Mouse (Mus musculus): Measurements from ENCODE around the gene Ccr10. TPM values are rescaled to one million over a fixed set of nuclear protein-coding genes. Genes with fewer than 3 reads are reported as not detected.

Gene Ccr10
- total and polyA plus RNA-seq, 3 experiments, result not detected

Other genes with a start within 250 kb of the Ccr10 start
- 25.7 and 31.1 TPM in 2 replicates for gene Stat3, start 235.9 kb downstream of the Ccr10 start, total RNA-seq (2012; rRNA removed)
- gene Stat3, start 235.9 kb downstream of the Ccr10 start, polyA plus RNA-seq (2012; ENCODE audit: insufficient read depth in 1 of 2, insufficient read length in 2 of 2, low read depth in 1 of 2, low replicate concordance in 2 of 2, missing spikeins in 1 of 2), result 100 to 1,000 TPM in 1 of 2 experiments, 10 to 100 TPM in 1; 64.7 to 249 TPM
- 2.9 and 3.4 TPM in 2 replicates for gene Cavin1, start 204.6 kb downstream of the Ccr10 start, total RNA-seq (2012; rRNA removed)
- 1 to 10 TPM in 1 of 2 experiments, not detected in 1; 9.0 TPM for gene Cavin1, start 204.6 kb downstream of the Ccr10 start, polyA plus RNA-seq (2012; ENCODE audit: insufficient read depth in 1 of 2, insufficient read length in 2 of 2, low read depth in 1 of 2, low replicate concordance in 2 of 2, missing spikeins in 1 of 2)
- gene Atp6v0a1, start 166.0 kb downstream of the Ccr10 start, total RNA-seq (2012; rRNA removed), result 12.8 and 20.8 TPM in 2 replicates
- gene Atp6v0a1, start 166.0 kb downstream of the Ccr10 start, polyA plus RNA-seq (2012; ENCODE audit: insufficient read depth in 1 of 2, insufficient read length in 2 of 2, low read depth in 1 of 2, low replicate concordance in 2 of 2, missing spikeins in 1 of 2), result 10 to 100 TPM in 1 of 2 experiments, not detected in 1; 23.2 TPM
- 1.1 and 1.5 TPM in 2 replicates for gene Naglu, start 105.4 kb downstream of the Ccr10 start, total RNA-seq (2012; rRNA removed)
- 1 to 10 TPM in 1 of 2 experiments, not detected in 1; 3.1 TPM for gene Naglu, start 105.4 kb downstream of the Ccr10 start, polyA plus RNA-seq (2012; ENCODE audit: insufficient read depth in 1 of 2, insufficient read length in 2 of 2, low read depth in 1 of 2, low replicate concordance in 2 of 2, missing spikeins in 1 of 2)
- gene Hsd17b1, start 97.0 kb downstream of the Ccr10 start, total RNA-seq (2012; rRNA removed), result not detected in 2 replicates
- not detected for gene Hsd17b1, start 97.0 kb downstream of the Ccr10 start, polyA plus RNA-seq (2012; ENCODE audit: insufficient read depth in 1 of 2, insufficient read length in 2 of 2, low read depth in 1 of 2, low replicate concordance in 2 of 2, missing spikeins in 1 of 2)
- 34.8 and 42.9 TPM in 2 replicates for gene Coasy, start 92.9 kb downstream of the Ccr10 start, total RNA-seq (2012; rRNA removed)
- gene Coasy, start 92.9 kb downstream of the Ccr10 start, polyA plus RNA-seq (2012; ENCODE audit: insufficient read depth in 1 of 2, insufficient read length in 2 of 2, low read depth in 1 of 2, low replicate concordance in 2 of 2, missing spikeins in 1 of 2), result 10 to 100 TPM in 1 of 2 experiments, not detected in 1; 44.2 TPM
- 70.8 and 75.9 TPM in 2 replicates for gene Mlx, start 88.2 kb downstream of the Ccr10 start, total RNA-seq (2012; rRNA removed)
- 10 to 100 TPM in 1 of 2 experiments, not detected in 1; 57.5 TPM for gene Mlx, start 88.2 kb downstream of the Ccr10 start, polyA plus RNA-seq (2012; ENCODE audit: insufficient read depth in 1 of 2, insufficient read length in 2 of 2, low read depth in 1 of 2, low replicate concordance in 2 of 2, missing spikeins in 1 of 2)
- gene Psmc3ip, start 80.0 kb downstream of the Ccr10 start, total RNA-seq (2012; rRNA removed), result 9.1 and 14.5 TPM in 2 replicates
- gene Psmc3ip, start 80.0 kb downstream of the Ccr10 start, polyA plus RNA-seq (2012; ENCODE audit: insufficient read depth in 1 of 2, insufficient read length in 2 of 2, low read depth in 1 of 2, low replicate concordance in 2 of 2, missing spikeins in 1 of 2), result 1 to 10 TPM in 1 of 2 experiments, not detected in 1; 8.2 TPM
- 17.0 and 24.6 TPM in 2 replicates for gene Retreg3, start 55.5 kb downstream of the Ccr10 start, total RNA-seq (2012; rRNA removed)
- gene Retreg3, start 55.5 kb downstream of the Ccr10 start, polyA plus RNA-seq (2012; ENCODE audit: insufficient read depth in 1 of 2, insufficient read length in 2 of 2, low read depth in 1 of 2, low replicate concordance in 2 of 2, missing spikeins in 1 of 2), result 10 to 100 TPM in 1 of 2 experiments, not detected in 1; 23.4 TPM
- gene Tubg1, start 55.5 kb downstream of the Ccr10 start, total RNA-seq (2012; rRNA removed), result 60.0 and 68.1 TPM in 2 replicates
- 100 to 1,000 TPM; 125 to 183 TPM for gene Tubg1, start 55.5 kb downstream of the Ccr10 start, polyA plus RNA-seq (2012; ENCODE audit: insufficient read depth in 1 of 2, insufficient read length in 2 of 2, low read depth in 1 of 2, low replicate concordance in 2 of 2, missing spikeins in 1 of 2)
- not detected in 2 replicates for gene Tubg2, start 19.5 kb downstream of the Ccr10 start, total RNA-seq (2012; rRNA removed)
- gene Tubg2, start 19.5 kb downstream of the Ccr10 start, polyA plus RNA-seq (2012; ENCODE audit: insufficient read depth in 1 of 2, insufficient read length in 2 of 2, low read depth in 1 of 2, low replicate concordance in 2 of 2, missing spikeins in 1 of 2), result not detected
- gene Cntnap1, start 4.9 kb downstream of the Ccr10 start, total RNA-seq (2012; rRNA removed), result not detected in 2 replicates
- gene Cntnap1, start 4.9 kb downstream of the Ccr10 start, polyA plus RNA-seq (2012; ENCODE audit: insufficient read depth in 1 of 2, insufficient read length in 2 of 2, low read depth in 1 of 2, low replicate concordance in 2 of 2, missing spikeins in 1 of 2), result under 1 TPM in 1 of 2 experiments, not detected in 1; 0.01 TPM
- 0.81 and 1.4 TPM in 2 replicates for gene Plekhh3, start 4.1 kb downstream of the Ccr10 start, total RNA-seq (2012; rRNA removed)
- gene Plekhh3, start 4.1 kb downstream of the Ccr10 start, polyA plus RNA-seq (2012; ENCODE audit: insufficient read depth in 1 of 2, insufficient read length in 2 of 2, low read depth in 1 of 2, low replicate concordance in 2 of 2, missing spikeins in 1 of 2), result 1 to 10 TPM in 1 of 2 experiments, not detected in 1; 1.5 TPM
- 5.0 and 6.3 TPM in 2 replicates for gene Ezh1, start 51.0 kb upstream of the Ccr10 start, total RNA-seq (2012; rRNA removed)
- 1 to 10 TPM in 1 of 2 experiments, not detected in 1; 8.4 TPM for gene Ezh1, start 51.0 kb upstream of the Ccr10 start, polyA plus RNA-seq (2012; ENCODE audit: insufficient read depth in 1 of 2, insufficient read length in 2 of 2, low read depth in 1 of 2, low replicate concordance in 2 of 2, missing spikeins in 1 of 2)
- 0.12 TPM in 1 of 2 replicates, not detected in the other for gene Ramp2, start 70.6 kb upstream of the Ccr10 start, total RNA-seq (2012; rRNA removed)
- not detected for gene Ramp2, start 70.6 kb upstream of the Ccr10 start, polyA plus RNA-seq (2012; ENCODE audit: insufficient read depth in 1 of 2, insufficient read length in 2 of 2, low read depth in 1 of 2, low replicate concordance in 2 of 2, missing spikeins in 1 of 2)
- gene Vps25, start 78.3 kb upstream of the Ccr10 start, total RNA-seq (2012; rRNA removed), result 68.4 and 75.5 TPM in 2 replicates
- 100 to 1,000 TPM in 1 of 2 experiments, not detected in 1; 107 TPM for gene Vps25, start 78.3 kb upstream of the Ccr10 start, polyA plus RNA-seq (2012; ENCODE audit: insufficient read depth in 1 of 2, insufficient read length in 2 of 2, low read depth in 1 of 2, low replicate concordance in 2 of 2, missing spikeins in 1 of 2)
- gene Wnk4, start 85.1 kb upstream of the Ccr10 start, total RNA-seq (2012; rRNA removed), result 0.72 and 0.92 TPM in 2 replicates
- gene Wnk4, start 85.1 kb upstream of the Ccr10 start, polyA plus RNA-seq (2012; ENCODE audit: insufficient read depth in 1 of 2, insufficient read length in 2 of 2, low read depth in 1 of 2, low replicate concordance in 2 of 2, missing spikeins in 1 of 2), result 1 to 10 TPM in 1 of 2 experiments, not detected in 1; 3.4 TPM
- gene Cntd1, start 103.6 kb upstream of the Ccr10 start, total RNA-seq (2012; rRNA removed), result 2.4 TPM in 2 replicates
- gene Cntd1, start 103.6 kb upstream of the Ccr10 start, polyA plus RNA-seq (2012; ENCODE audit: insufficient read depth in 1 of 2, insufficient read length in 2 of 2, low read depth in 1 of 2, low replicate concordance in 2 of 2, missing spikeins in 1 of 2), result under 1 TPM in 1 of 2 experiments, not detected in 1; 0.84 TPM
- 294 and 325 TPM in 2 replicates for gene Coa3, start 103.7 kb upstream of the Ccr10 start, total RNA-seq (2012; rRNA removed)
- 100 to 1,000 TPM in 1 of 2 experiments, not detected in 1; 120 TPM for gene Coa3, start 103.7 kb upstream of the Ccr10 start, polyA plus RNA-seq (2012; ENCODE audit: insufficient read depth in 1 of 2, insufficient read length in 2 of 2, low read depth in 1 of 2, low replicate concordance in 2 of 2, missing spikeins in 1 of 2)
- 167 and 181 TPM in 2 replicates for gene Becn1, start 126.8 kb upstream of the Ccr10 start, total RNA-seq (2012; rRNA removed)
- 100 to 1,000 TPM in 1 of 2 experiments, not detected in 1; 122 TPM for gene Becn1, start 126.8 kb upstream of the Ccr10 start, polyA plus RNA-seq (2012; ENCODE audit: insufficient read depth in 1 of 2, insufficient read length in 2 of 2, low read depth in 1 of 2, low replicate concordance in 2 of 2, missing spikeins in 1 of 2)
- gene Psme3, start 140.8 kb upstream of the Ccr10 start, total RNA-seq (2012; rRNA removed), result 129 and 139 TPM in 2 replicates
- 100 to 1,000 TPM; 369 to 446 TPM for gene Psme3, start 140.8 kb upstream of the Ccr10 start, polyA plus RNA-seq (2012; ENCODE audit: insufficient read depth in 1 of 2, insufficient read length in 2 of 2, low read depth in 1 of 2, low replicate concordance in 2 of 2, missing spikeins in 1 of 2)
- 9.1 and 12.1 TPM in 2 replicates for gene Aoc2, start 149.6 kb upstream of the Ccr10 start, total RNA-seq (2012; rRNA removed)
- 10 to 100 TPM in 1 of 2 experiments, not detected in 1; 21.1 TPM for gene Aoc2, start 149.6 kb upstream of the Ccr10 start, polyA plus RNA-seq (2012; ENCODE audit: insufficient read depth in 1 of 2, insufficient read length in 2 of 2, low read depth in 1 of 2, low replicate concordance in 2 of 2, missing spikeins in 1 of 2)
- gene Aoc3, start 155.2 kb upstream of the Ccr10 start, total RNA-seq (2012; rRNA removed), result 0.62 and 0.69 TPM in 2 replicates
- 1 to 10 TPM in 1 of 2 experiments, not detected in 1; 2.2 TPM for gene Aoc3, start 155.2 kb upstream of the Ccr10 start, polyA plus RNA-seq (2012; ENCODE audit: insufficient read depth in 1 of 2, insufficient read length in 2 of 2, low read depth in 1 of 2, low replicate concordance in 2 of 2, missing spikeins in 1 of 2)
- gene G6pc, start 192.1 kb upstream of the Ccr10 start, total RNA-seq (2012; rRNA removed), result not detected in 2 replicates
- not detected for gene G6pc, start 192.1 kb upstream of the Ccr10 start, polyA plus RNA-seq (2012; ENCODE audit: insufficient read depth in 1 of 2, insufficient read length in 2 of 2, low read depth in 1 of 2, low replicate concordance in 2 of 2, missing spikeins in 1 of 2)
- gene Aarsd1, start 242.2 kb upstream of the Ccr10 start, total RNA-seq (2012; rRNA removed), result 133 TPM in 2 replicates
- gene Aarsd1, start 242.2 kb upstream of the Ccr10 start, polyA plus RNA-seq (2012; ENCODE audit: insufficient read depth in 1 of 2, insufficient read length in 2 of 2, low read depth in 1 of 2, low replicate concordance in 2 of 2, missing spikeins in 1 of 2), result 100 to 1,000 TPM in 1 of 2 experiments, 10 to 100 TPM in 1; 80.5 to 371 TPM
- gene Gm27029, start 249.4 kb upstream of the Ccr10 start, total RNA-seq (2012; rRNA removed), result 6.8 and 7.4 TPM in 2 replicates
- 1 to 10 TPM in 1 of 2 experiments, not detected in 1; 4.2 TPM for gene Gm27029, start 249.4 kb upstream of the Ccr10 start, polyA plus RNA-seq (2012; ENCODE audit: insufficient read depth in 1 of 2, insufficient read length in 2 of 2, low read depth in 1 of 2, low replicate concordance in 2 of 2, missing spikeins in 1 of 2)
- gene Rundc1, start 249.6 kb upstream of the Ccr10 start, total RNA-seq (2012; rRNA removed), result 8.5 and 9.2 TPM in 2 replicates
- gene Rundc1, start 249.6 kb upstream of the Ccr10 start, polyA plus RNA-seq (2012; ENCODE audit: insufficient read depth in 1 of 2, insufficient read length in 2 of 2, low read depth in 1 of 2, low replicate concordance in 2 of 2, missing spikeins in 1 of 2), result 10 to 100 TPM in 1 of 2 experiments, not detected in 1; 13.1 TPM
- gene Ptges3l, start 249.9 kb upstream of the Ccr10 start, total RNA-seq (2012; rRNA removed), result 1.4 and 1.6 TPM in 2 replicates
- gene Ptges3l, start 249.9 kb upstream of the Ccr10 start, polyA plus RNA-seq (2012; ENCODE audit: insufficient read depth in 1 of 2, insufficient read length in 2 of 2, low read depth in 1 of 2, low replicate concordance in 2 of 2, missing spikeins in 1 of 2), result 1 to 10 TPM in 1 of 2 experiments, not detected in 1; 2.3 TPM

Data from MEL (cell line).